Mouse (Mus musculus) cerebral cortex, adult 2 months (tissue): ENCODE data around the gene Hrh3.

ENCODE experiments used
- WGBS: fragments of 180-500 bp; shearing (Covaris S2); methylation state at CpG from one replicate; pipeline ENCODE4 v1.1.7; 2018; 5-methylcytosine and 5-hydroxymethylcytosine counted together

Gene Hrh3

GRCm38 (mm10) chr2:180103978-180104658 lies at the start of gene Hrh3:
TSS of gene Hrh3 (minus strand) at chr2:180104488.
- WGBS, result under 1% methylated on average over 82 of the region's 87 CpGs

- WGBS, result 73% methylated on average over 9 of the region's 9 CpGs
Measured at GRCm38 (mm10) chr2:180148551-180148950, 44.3 kb upstream of the Hrh3 start.

GRCm38 (mm10) chr2:180147379-180147778 lies 43.1 kb upstream of the Hrh3 start:
- WGBS, result 37% methylated on average over 6 of the region's 6 CpGs

DNA sequence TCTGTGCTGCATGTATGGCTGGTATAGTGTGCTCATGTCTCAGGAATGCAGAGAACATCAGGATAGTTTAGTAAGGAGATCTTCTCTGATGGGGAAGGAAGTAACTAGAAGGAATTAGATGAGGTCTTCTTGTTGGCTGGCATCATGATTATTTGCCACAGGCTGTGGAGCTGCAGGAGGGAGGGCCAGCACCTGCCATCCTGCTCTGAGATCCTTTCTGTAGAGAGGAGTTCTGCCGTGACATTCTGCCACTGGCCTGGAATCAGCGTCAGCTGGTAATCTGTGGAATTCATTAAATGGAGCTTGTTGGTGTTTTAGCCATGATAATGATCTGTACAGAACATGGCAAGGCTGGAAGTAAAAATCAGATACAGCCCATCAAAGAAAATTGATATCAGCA lies 41.8 kb upstream of the Hrh3 start:
- WGBS, result 88% methylated on average over 2 of the region's 2 CpGs

- WGBS, result 71% methylated on average over 5 of the region's 5 CpGs
Measured at GRCm38 (mm10) chr2:180135414-180135813, 31.1 kb upstream of the Hrh3 start.

DNA sequence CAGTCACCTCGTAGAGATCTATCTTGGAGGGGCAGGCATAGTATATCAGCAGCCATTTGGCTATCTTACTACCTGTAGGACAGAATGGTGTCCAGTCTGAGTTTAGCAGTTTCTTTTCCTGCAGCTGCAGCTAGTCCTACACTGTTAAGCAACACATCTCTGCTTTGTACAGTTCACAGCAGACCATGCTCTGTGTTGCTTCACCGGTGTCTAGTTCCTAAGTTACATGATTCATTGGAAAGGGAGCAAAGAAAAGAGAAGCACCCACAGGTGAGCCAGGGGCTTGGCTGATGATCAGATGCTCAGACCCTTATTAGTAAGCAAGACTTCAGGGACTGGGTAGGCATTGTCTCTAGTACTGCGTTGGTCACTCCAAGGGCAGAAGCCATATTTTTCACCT lies 29.6 kb upstream of the Hrh3 start:
- 90% methylated on average over 3 of the region's 3 CpGs for WGBS

GRCm38 (mm10) chr2:180133231-180133630 lies 28.9 kb upstream of the Hrh3 start:
- WGBS, result 97% methylated on average over 4 of the region's 4 CpGs

- 44% methylated on average over 1 of the region's 1 CpGs for WGBS
Measured at GRCm38 (mm10) chr2:180127675-180128074, 23.4 kb upstream of the Hrh3 start.

- 14% methylated on average over 4 of the region's 4 CpGs for WGBS
Measured at GRCm38 (mm10) chr2:180126195-180126594, 21.9 kb upstream of the Hrh3 start.

- whole genome bisulfite sequencing, result 91% methylated on average over 2 of the region's 2 CpGs
Measured at GRCm38 (mm10) chr2:180124192-180124591, 19.9 kb upstream of the Hrh3 start.

DNA sequence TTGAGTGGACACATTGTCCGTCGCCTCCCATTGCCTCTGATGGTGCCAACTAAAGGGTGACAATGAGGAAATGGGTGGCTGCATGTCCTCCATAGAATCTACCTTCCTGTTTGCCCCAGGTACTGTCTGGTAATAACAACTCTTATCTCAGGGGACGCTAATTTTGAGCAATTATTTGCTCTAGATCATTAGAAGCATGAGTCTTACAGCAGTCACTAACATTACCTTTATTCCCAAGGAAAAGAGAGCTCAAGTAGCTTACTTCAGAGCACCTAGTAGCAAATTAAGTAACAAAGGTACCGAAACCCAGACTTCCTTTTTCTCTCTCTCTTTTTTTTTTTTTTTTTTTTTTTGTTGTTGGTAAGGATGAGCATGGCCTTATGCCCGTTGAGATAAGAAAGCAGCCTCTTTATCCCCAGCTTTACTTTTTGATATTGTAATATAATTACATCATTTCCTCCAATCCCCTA lies 16.0 kb upstream of the Hrh3 start:
- 44% methylated on average over 5 of the region's 5 CpGs for WGBS

DNA sequence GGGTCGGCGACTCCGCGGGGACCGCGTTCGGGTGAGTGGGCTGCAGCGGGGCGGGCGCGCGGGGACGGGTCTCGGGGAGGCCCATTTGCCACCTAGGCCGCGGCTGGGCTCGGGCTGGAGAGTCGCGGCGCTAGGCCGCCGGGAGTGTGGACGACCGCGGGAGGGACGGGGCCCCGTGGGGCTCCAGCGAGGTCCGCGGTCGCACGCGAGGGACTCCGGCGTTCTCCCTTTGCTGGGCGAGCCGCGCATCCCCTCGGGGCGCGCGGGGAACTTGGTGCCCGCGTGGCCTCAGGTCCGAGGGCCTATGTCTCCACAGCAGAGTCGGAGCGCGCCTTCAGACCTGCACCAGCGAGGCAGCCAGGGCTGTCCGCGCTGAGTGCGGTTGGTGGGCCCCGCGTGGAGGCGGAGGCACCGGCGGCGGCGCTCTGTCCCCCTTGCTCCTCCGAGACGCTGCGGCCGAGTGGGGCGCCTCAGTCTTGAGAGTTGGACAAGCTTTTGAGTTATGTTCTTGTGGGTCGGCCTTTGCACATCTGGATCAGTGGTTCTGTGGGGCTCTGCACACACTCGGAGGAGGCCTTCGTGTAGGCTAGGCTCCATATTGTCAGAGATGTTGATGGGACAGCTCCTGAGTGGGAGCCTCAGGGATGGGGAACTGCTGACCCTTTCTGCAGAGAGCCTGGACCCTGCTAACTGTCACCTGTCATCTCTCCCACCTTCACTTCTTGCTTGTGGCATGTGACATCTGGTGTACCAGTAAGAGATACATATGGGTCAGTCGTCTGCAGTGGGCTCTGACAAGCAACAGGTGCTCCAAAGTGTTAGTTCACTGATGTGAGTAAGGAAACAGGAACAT lies 15.4 kb upstream of the Hrh3 start:
- WGBS, result 1% methylated on average over 65 of the region's 68 CpGs

GRCm38 (mm10) chr2:180118661-180119438 lies 14.6 kb upstream of the Hrh3 start, which contains the start of gene Osbpl2:
TSS of gene Osbpl2 (plus strand) at chr2:180119306.
- under 1% methylated on average over 53 of the region's 55 CpGs for WGBS

DNA sequence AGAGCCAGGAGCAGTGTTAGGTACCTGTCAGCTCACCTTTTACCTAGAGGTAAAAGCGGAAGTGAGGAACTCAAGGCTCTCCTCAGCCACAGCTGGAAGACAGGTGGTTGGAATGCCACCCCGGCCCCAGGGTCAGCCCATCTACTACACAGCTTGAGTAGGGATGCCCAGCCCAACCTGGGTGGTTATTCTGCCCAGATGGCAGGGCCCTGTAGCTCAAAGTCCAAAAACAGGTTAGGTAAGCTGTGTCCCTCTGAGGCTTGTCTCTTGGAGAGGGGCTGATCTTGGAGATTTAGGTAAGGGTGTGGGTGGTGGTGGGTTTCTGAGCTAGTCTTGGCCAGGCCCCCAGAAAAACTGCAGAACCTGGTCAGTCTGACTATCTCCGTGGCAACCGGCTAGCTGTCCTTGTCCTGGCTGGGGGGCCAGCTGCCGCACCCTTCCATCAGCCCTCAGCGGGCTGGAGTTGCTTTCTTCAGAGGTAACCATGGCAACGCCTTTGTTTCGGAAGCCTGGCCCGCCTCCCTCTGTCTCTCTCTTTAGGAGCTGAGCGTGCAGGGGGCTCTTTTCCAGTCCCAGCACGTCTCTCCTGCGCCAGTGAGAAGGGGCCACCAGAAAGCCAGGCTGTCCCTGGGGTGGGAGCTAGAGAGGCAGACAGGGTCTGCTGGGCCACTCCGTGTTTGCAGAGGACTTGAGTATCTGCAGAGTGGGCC lies 13.4 kb upstream of the Hrh3 start:
- WGBS, result 19% methylated on average over 13 of the region's 13 CpGs

DNA sequence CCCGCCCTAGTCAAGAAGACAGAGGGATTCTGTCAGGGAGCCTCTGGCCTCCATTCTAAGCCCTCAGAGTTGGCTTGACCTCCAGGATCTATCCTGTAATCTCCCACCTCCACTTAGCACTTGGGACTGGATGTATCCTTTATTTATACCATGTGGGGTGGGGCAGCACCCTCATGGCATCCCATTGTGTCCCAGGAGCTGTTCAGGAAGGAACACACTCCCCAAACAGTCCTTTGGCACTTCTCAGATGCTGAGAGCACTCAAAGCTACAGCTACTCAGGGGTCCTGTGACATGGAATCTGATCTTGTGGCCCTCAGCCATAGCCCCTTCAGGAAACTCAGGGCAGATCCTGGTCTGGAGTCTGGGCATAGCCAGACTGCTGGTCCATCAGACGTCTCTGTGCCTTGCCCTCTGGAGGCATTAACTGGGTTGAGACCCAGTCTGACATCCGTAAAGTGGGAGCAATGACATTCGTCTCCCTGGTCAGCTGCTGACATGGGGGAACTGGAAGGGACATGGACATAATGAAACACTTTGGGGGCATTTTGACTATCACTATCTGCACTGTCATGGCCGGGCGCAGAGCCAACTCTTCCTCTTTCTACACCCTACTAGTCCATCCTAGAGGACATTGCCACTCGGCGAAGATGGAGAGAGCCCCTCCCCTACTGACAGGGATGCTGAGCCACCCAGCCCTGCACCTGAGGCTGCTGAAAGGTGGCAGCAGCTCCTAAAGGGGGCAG lies 12.6 kb upstream of the Hrh3 start:
- WGBS, result 66% methylated on average over 8 of the region's 8 CpGs

DNA sequence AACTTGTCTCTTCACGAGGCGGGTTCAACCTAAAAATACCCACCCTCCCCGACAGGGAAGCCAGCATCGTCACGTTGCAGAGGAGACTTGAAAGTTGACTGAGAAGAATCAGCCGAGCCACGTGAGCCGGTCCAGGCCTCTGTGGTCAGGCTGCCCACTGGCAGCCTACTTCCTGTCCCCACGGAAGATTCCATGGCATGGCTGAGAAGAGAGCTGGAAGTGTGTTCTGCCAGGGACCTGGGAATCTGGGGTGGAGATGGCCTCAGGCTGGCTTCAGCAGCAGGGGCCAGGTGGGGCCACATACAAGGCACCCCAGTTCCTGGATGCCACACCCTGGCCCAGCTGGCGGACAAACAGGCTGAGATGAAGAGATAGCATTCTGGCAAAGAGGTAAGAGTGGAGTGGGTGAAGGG lies 11.8 kb upstream of the Hrh3 start:
- WGBS, result 40% methylated on average over 10 of the region's 10 CpGs

GRCm38 (mm10) chr2:180115279-180115678 lies 11.0 kb upstream of the Hrh3 start:
- WGBS, result 36% methylated on average over 6 of the region's 6 CpGs

GRCm38 (mm10) chr2:180113909-180114890 lies 9.9 kb upstream of the Hrh3 start:
- WGBS, result 29% methylated on average over 17 of the region's 17 CpGs

DNA sequence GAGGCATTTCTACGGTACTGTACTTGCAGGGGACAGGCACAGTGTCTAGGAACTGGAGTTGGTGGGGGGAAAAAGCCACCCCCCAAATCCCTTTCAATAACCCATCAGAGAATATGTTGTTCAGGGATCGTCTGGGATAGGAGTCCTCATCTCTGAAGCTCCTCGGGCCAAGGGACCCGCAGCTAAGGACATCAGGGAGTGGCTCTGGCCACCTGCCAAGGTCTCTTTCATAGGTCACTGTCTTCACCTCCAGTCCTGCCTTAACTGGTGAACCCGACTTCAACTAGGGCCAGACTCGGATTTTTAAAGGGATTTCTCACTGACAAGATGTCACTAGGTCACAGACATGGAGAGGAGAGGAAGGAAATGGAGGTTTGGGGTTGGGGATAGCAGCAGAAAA lies 4.0 kb upstream of the Hrh3 start:
- 70% methylated on average over 6 of the region's 6 CpGs for WGBS

- 84% methylated on average over 4 of the region's 4 CpGs for WGBS
Measured at GRCm38 (mm10) chr2:180107081-180107480, 2.8 kb upstream of the Hrh3 start.
